Mouse (Mus musculus): Measurements from ENCODE around the gene Scp2.

DNA sequence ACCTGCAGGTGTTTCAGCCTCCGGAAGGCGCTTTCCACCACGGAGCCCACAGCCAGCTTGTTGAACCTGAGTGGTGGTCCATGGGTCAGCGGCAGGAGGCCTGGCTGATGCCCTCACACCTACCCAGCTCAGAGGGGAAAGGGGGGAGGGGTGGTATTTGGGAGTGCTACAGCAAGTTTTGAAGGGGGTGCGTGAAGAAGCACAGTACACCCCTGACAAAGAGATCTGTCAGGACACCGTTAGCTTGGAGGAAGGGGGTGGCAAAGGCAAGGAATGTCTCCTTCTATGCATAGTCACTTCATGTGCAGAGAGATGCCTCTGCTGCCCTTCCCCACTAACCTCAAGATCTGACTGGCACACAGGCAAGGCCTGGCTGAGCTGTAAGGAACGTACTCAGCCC lies 127.0 kb downstream of the Scp2 start:
- TF ChIP-seq POLR2A (IDR thresholded peaks at IDR 0.05; ENCODE audit: extremely low read depth, insufficient read depth, low read length), result no peak
- TF ChIP-seq CTCF (IDR thresholded peaks at IDR 0.05; ENCODE audit: low read depth, low read length), result no peak
